Mouse (Mus musculus): ENCODE results near the gene Foxo3. TPM values are rescaled to one million over a fixed set of nuclear protein-coding genes. Genes with fewer than 3 reads are reported as not detected.
A peak's percentile ranks its signal among the peaks of the same experiment; 100 is the strongest.

Gene Foxo3
- total RNA-seq, 2 experiments from 2014 or later = 40.0 to 46.8 TPM

DNA sequence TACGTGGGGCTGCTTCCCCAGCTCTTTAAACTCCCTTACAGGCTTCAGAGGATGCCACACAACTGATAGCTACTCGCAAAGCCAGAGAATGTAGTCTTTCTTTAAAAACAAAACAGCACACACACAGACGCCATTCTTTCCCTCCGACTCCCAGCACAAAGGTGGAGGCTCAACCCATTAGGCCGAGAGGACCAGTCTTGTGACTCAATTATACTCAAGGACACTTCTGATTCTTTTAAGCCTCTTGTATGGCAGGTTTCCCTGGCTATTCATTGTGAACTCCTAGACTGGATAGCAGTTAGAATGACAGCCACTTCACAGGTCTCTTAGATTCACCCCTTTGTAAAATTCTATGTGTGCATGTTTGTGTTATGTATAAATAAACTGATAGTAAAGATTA is 38.3 kb downstream of the Foxo3 start:
- intact Hi-C loops (cut with DNase I) = no loop called here
- DNase-seq (ENCODE audit: extremely low spot score in 1 of 2, low spot score in 2 of 2) = no peak

GRCm38 (mm10) chr10:42237556-42237955 is 39.0 kb downstream of the Foxo3 start:
- intact Hi-C loops (cut with DNase I) = no loop called here
- no peak for DNase-seq (ENCODE audit: extremely low spot score in 1 of 2, low spot score in 2 of 2)

DNA sequence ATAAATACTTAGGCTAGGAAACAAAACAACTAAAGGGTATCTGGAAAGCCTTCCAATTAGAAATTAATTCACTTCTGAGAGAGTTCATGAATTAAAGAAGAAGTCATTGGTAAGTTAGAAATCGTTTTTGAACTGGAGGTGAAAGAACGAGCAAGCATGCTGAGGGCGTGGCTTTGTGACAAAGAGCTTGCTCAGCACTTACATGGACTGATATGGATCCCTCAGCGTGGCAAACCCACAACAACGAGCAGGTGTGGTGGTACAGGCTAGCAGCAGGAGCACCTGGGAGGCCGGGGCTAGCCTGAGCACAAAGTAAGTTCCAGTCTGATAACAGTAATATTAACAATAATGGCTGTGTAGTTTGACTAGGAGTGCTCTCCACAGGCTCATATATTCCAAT is 41.2 kb downstream of the Foxo3 start:
- intact Hi-C loops (cut with DNase I) = no loop called here

DNA sequence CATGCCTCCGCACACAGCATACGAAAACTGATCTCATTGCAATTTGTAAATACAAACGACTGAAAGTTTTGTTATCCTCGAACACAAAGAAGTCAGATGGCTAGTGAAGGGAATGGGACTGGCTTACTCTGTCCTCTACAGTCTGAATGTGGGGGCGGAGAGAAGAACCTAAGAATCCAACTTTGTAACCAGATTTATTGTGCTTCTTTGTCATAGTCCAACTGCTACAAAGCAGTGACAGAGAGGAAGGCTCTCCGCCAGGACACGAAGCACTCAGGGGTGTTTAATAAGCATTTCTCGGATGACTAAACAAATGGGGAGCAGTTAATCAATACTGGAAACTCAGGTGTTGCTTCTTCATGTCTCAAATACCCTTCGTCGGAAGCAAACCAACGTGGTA is 43.6 kb downstream of the Foxo3 start:
- no peak for DNase-seq (ENCODE audit: extremely low spot score in 1 of 2, low spot score in 2 of 2)
- intact Hi-C loops (cut with DNase I) = no loop called here

More for the DNA sequence above, 41.2 kb downstream of the Foxo3 start:
- no peak for DNase-seq (ENCODE audit: extremely low spot score in 1 of 2, low spot score in 2 of 2)

DNA sequence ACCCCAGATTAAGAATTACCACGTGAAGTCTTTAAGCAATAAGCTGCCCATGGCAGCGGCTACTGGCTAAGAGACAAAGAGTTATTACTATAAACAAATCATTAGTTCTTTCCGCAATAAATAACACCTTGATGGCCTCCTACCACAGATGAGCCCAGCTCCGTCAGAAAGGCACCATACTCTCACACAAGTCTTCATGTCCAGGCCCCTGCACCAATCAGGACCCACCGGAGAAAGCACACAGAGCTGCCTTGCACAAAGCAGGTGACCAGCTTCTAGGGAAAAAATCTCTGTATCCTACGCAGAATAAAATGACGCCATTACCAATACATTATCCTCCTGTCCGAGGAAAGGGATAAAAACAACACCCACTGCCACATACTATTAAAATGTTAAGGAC is 44.7 kb downstream of the Foxo3 start:
- DNase-seq (ENCODE audit: extremely low spot score in 1 of 2, low spot score in 2 of 2) = no peak
- intact Hi-C loops (cut with DNase I) = no loop called here

DNA sequence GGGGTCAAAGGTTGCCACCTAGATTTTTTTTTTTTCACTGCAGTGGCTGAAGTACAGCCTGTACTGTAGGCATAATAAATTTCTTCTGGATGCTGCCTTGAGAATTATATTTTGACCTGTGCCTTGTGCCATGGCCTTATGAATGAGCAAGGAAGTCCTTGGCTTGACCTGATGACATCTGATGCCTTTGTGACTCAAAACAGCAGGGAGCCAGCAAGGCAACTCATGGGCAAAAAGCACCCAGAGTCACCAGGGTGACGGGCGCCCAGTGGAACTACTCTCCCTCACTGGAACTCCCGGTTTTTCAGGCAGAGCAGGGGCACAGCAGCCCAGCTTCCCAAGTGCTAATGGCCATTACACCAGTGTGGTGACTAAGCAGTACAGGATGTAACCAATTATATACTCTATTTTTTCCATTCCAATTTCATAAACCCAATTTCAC is 45.4 kb downstream of the Foxo3 start:
- intact Hi-C loops (cut with DNase I) = no loop called here

DNA sequence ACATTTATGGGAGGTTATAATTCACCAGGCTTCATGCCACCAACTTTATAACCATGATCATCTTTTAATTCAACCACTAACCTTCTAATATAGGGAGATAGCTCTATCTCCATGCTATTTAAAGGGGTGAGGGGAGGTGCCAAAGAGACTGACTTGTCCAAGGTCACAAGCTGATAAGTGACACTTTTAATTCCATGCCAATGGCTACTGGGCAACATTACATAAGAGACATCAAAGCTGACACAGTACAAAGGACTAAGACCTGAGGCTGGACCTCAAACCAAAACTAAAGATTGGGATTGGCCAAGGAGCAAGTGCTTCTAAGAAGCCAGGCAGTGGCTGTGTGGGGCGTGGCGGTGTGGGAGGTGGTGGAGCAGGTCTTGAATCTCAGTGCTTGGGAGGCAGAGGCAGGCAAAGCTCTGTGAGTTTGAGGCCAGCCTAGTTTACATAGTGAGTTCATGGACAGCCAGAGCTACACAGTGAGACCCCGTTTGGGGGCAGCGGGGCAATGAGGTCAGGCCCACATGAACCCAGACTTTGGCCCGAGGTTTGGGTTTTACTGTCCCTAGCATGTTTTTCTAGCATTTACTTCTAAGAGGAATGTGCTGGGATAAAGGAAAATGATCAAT is 46.0 kb downstream of the Foxo3 start:
- DNase-seq (ENCODE audit: extremely low spot score in 1 of 2, low spot score in 2 of 2) = no peak
- intact Hi-C loops (cut with DNase I) = no loop called here

More for the DNA sequence above, 45.4 kb downstream of the Foxo3 start:
- no peak for DNase-seq (ENCODE audit: extremely low spot score in 1 of 2, low spot score in 2 of 2)

DNA sequence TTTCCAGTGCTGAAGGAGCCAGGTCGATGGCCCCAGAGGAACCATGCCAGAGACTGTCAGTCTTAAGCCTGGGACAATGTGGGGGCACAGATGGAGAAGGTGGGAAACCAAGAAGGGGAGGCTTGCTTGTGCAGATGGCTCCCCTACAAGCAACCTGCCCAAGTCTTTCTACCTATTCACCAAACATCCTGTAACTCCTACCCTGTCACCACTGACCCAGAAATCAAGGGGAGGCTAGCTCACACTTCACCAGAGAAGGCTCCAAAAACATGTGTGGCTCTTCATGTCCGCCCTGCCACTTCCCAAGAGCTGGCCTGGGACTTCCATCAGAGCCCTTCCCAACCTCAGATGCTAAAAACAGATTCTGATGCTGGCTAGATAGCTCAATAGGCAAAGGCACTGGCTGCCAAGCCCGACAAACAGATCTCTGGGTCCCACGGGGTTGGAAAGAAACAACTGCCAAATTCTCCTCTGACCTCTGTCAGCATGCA is 48.8 kb downstream of the Foxo3 start:
- intact Hi-C loops (cut with DNase I) = no loop called here
- no peak for DNase-seq (ENCODE audit: extremely low spot score in 1 of 2, low spot score in 2 of 2)

GRCm38 (mm10) chr10:42226176-42226575 is 50.4 kb downstream of the Foxo3 start:
- DNase-seq (ENCODE audit: extremely low spot score in 1 of 2, low spot score in 2 of 2) = no peak
- intact Hi-C loops (cut with DNase I) = no loop called here

DNA sequence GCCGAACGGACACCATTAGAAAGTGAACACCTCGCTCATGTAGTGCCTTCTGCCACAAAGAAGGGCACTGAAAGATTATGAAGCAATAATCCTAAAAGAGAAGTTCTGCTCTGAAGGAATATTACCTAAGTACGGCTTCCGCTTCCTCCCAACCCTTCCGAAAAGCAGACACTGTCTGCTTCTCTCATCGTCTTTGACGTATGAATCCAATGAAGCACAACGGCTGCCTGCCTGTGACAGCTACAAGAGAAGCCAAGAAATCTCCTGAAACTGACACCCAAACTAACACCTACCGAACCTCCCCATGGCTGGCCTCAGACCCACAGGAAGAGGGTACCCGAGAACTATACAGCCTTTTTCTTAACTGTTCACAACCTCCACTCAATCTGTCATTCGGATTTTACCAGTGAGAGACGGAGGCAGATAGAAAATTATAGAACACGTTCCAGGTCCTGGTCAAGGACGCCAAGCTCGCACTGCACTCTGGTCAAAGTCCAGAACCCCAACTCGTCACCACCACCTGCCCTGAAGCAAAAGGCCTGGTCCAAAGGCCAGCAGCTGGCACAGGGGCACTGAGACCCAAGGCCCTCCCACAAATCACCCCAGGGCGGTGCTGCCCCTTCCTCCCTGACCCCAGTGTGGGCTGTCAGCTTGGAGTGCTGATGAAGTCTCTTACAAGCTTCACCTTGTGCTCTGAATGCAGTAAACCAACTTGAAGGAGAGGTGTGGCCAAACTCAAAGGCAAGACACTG is 51.2 kb downstream of the Foxo3 start:
- intact Hi-C loops (cut with DNase I) = no loop called here
- no peak for DNase-seq (ENCODE audit: extremely low spot score in 1 of 2, low spot score in 2 of 2)

DNA sequence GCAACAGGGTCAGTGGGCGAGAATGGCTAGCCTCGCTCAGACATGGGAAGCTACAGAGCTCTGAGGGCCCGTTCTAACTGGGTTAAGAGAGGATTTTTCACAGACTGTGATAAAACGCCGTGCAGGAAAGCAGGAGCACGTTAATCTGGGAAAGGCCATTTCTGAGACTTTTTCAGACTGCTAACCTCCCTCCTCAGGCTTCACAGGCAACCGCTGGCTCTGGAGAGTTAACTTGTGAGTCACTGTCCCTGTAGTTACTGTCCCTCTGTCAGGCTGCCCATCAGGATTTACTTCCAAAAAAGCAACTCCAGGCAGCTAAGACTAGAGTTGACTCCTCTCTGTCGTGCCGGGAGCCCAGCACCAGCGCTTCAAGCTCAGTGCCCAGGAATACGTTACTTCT is 54.6 kb downstream of the Foxo3 start:
- no peak for DNase-seq (ENCODE audit: extremely low spot score in 1 of 2, low spot score in 2 of 2)
- intact Hi-C loops (cut with DNase I) = no loop called here

- DNase-seq (ENCODE audit: extremely low spot score in 1 of 2, low spot score in 2 of 2) = no peak
- intact Hi-C loops (cut with DNase I) = no loop called here
Observed at GRCm38 (mm10) chr10:42221136-42221891, 55.2 kb downstream of the Foxo3 start.

DNA sequence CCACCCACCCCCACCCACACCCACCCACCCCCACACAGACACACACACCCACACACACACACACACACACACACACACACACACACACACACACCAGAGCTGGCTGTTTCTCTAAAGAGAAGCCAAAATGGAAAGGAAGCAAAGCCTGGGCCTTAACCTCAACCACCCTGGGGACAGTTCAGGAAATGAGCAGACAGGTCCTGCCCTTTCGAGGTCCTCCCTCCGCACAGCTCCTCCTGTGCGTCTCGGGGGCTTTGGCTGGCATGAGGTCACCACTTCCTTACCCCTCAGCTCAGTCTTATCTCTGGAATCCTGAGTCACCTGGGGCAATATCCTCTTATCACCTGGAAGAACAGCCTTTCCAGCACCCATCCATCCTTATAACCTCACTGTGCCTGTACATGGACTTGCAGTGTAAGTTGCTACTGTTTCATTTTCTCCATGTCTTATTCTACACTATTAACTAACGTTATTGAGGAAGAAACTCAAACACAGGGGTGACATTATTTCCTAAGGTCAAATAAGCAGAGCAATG is 56.1 kb downstream of the Foxo3 start:
- intact Hi-C loops (cut with DNase I) = no loop called here

DNA sequence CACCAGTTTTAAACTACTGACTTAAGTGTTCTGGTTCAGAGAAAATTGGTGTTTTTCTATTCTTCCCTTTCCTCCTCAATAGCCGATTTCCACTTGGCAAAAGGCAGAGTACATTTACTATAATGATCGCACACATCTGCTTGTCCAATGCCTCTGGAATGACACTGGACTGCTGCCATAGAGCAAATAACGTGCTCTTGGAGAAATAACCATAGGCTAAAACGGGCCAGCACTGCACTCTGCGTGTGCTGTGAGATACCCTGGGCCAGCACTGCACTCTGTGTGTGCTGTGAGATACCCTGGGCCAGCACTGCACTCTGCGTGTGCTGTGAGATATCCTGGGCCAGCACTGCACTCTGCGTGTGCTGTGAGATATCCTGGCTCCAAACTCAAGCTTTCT is 65.1 kb downstream of the Foxo3 start:
- DNase-seq (ENCODE audit: extremely low spot score in 1 of 2, low spot score in 2 of 2) = no peak
- intact Hi-C loops (cut with DNase I) = no loop called here

More for the DNA sequence above, 56.1 kb downstream of the Foxo3 start:
- DNase-seq (ENCODE audit: extremely low spot score in 1 of 2, low spot score in 2 of 2) = no peak

- intact Hi-C loops (cut with DNase I) = no loop called here
- no peak for DNase-seq (ENCODE audit: extremely low spot score in 1 of 2, low spot score in 2 of 2)
Observed at GRCm38 (mm10) chr10:42210641-42211040, 65.9 kb downstream of the Foxo3 start.

GRCm38 (mm10) chr10:42209809-42210208 is 66.7 kb downstream of the Foxo3 start:
- intact Hi-C loops (cut with DNase I) = no loop called here
- no peak for DNase-seq (ENCODE audit: extremely low spot score in 1 of 2, low spot score in 2 of 2)

- intact Hi-C loops (cut with DNase I) = no loop called here
- no peak for DNase-seq (ENCODE audit: extremely low spot score in 1 of 2, low spot score in 2 of 2)
Observed at GRCm38 (mm10) chr10:42207612-42208011, 68.9 kb downstream of the Foxo3 start.

- DNase-seq (ENCODE audit: extremely low spot score in 1 of 2, low spot score in 2 of 2) = peak in 1 of 2 experiments; percentile 24
- intact Hi-C loops (cut with DNase I) = no loop called here
Observed at GRCm38 (mm10) chr10:42204768-42205412, 71.7 kb downstream of the Foxo3 start.
